Mouse (Mus musculus): ENCODE data around the gene Pygb. TPM values are rescaled to one million over a fixed set of nuclear protein-coding genes. Genes with fewer than 3 reads are reported as not detected.

Gene Pygb
- total RNA-seq, 2 experiments from 2014 or later = 126 to 127 TPM

- no peak for DNase-seq (ENCODE audit: extremely low spot score in 1 of 2, low spot score in 2 of 2)
- no peak overlapping the region for H3K27ac ChIP-seq
Measured at GRCm38 (mm10) chr2:150828654-150829053, 42.1 kb downstream of the Pygb start.

DNA sequence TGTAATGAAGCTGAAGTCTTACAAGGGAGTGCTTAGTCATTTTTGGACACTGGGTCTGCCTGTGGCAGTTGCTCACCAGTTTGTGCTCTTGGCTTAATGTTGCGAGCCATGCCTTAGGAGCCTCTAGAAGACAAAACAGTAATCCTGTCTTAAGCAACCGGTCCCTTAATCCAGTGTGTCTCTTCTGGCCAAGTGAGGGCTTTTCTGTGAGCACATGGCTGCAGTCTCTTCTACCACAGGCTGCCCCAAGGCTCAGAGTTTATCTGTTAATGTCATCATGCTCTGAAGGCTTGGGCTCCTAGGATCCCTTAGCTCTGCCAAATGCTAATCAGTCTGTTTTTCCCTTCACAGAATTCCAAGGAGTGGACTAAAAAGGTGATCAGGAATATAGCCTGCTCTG lies 43.5 kb downstream of the Pygb start:
- no peak for DNase-seq (ENCODE audit: extremely low spot score in 1 of 2, low spot score in 2 of 2)

More at GRCm38 (mm10) chr2:150828654-150829053, 42.1 kb downstream of the Pygb start:
- intact Hi-C loops (cut with DNase I) = no loop called here
- peak; percentile 22 for TF ChIP-seq CTCF (IDR thresholded peaks at IDR 0.05)
- no peak overlapping the region for H3K4me3 ChIP-seq

DNA sequence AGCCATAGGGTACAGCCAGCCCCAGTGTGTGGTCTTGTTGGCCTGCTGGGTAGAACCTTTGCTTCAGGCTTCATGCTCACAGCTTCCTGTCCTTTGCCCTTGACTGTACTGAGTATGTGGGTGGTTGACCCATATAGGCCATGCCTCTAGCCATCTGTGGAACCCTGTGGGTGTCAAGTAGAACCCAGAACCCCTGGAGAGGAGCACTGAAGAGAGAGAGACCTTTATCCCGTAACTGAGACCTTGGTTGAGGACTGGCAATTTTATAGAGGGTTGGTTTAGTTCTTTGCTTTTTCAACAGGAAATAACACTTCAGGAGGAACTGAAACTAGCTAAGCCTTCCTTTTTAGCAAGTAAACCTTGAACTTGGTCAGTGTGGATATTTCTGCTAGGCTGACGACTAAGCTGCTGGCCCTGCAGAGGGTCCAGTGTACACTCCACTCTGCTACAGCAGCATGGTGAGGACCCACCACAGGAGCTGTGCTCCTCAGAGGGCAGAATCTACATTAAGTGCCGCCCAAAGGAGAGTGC lies 44.4 kb downstream of the Pygb start:
- DNase-seq (ENCODE audit: extremely low spot score in 1 of 2, low spot score in 2 of 2) = no peak
- intact Hi-C loops (cut with DNase I) = no loop called here
- Histone ChIP-seq H3K4me3 (no peak overlapping the region), H3K27ac (peak overlapping the region; percentile 61)
- no peak for TF ChIP-seq CTCF (IDR thresholded peaks at IDR 0.05)

More for the DNA sequence above, 43.5 kb downstream of the Pygb start:
- no peak for TF ChIP-seq CTCF (IDR thresholded peaks at IDR 0.05)
- Histone ChIP-seq H3K27ac (peak overlapping the region; percentile 54; the same call in 1 of the 2 replicates), H3K4me3 (no peak overlapping the region)
- intact Hi-C loops (cut with DNase I) = no loop called here

DNA sequence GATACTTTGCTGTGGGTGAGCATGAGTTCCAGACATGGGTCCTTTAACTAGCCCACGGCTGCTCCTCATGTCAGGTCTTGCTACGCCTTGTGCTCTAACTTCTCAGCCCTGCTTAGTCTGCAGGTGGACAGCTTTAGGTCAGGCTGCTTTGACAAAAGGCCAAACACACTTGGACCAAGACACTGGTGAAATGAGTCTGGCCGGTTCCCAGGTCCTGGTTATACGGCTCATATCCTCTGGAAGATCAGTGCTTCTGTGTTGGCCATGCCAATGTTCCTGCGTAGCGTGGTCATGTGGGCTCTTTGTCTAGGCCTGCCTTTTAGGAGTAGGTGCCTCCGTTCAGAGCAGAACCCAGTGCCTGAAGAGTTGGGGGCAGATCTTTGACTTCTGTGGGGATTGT lies 45.5 kb downstream of the Pygb start:
- intact Hi-C loops (cut with DNase I) = no loop called here
- no peak for TF ChIP-seq CTCF (IDR thresholded peaks at IDR 0.05)
- DNase-seq (ENCODE audit: extremely low spot score in 1 of 2, low spot score in 2 of 2) = no peak
- H3K27ac ChIP-seq = no peak overlapping the region; the same call in 1 of the 2 replicates
- H3K4me3 ChIP-seq = no peak overlapping the region

GRCm38 (mm10) chr2:150834616-150835015 lies 48.1 kb downstream of the Pygb start:
- no peak for TF ChIP-seq CTCF (IDR thresholded peaks at IDR 0.05)
- H3K4me3 ChIP-seq = no peak overlapping the region
- no peak overlapping the region for H3K27ac ChIP-seq
- intact Hi-C loops (cut with DNase I) = no loop called here
- DNase-seq (ENCODE audit: extremely low spot score in 1 of 2, low spot score in 2 of 2) = no peak

- intact Hi-C loops (cut with DNase I) = no loop called here
- no peak overlapping the region for H3K27ac ChIP-seq
- no peak for DNase-seq (ENCODE audit: extremely low spot score in 1 of 2, low spot score in 2 of 2)
- H3K4me3 ChIP-seq = no peak overlapping the region
- no peak for TF ChIP-seq CTCF (IDR thresholded peaks at IDR 0.05)
Measured at GRCm38 (mm10) chr2:150835975-150836374, 49.4 kb downstream of the Pygb start.

DNA sequence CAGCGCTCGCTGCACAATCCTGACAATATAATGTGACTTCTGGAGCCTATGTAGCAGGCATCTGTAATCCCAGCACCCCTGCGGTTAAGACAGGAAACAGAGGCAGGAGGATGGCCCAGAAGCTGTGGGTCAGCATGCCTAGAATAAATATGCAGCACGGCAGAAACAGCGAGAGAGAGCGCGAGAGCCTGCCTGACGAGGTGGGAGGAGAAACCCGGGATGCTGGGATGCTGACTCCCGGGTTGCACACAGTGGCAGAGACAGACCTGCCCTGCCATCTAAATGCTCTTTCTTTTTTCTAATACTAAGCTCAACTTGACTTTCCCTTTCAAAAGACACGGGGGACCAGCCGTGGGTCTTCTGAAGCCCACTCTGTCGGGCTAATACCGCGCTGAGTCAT lies 50.4 kb downstream of the Pygb start:
- no peak for DNase-seq (ENCODE audit: extremely low spot score in 1 of 2, low spot score in 2 of 2)
- intact Hi-C loops (cut with DNase I) = no loop called here
- no peak for TF ChIP-seq CTCF (IDR thresholded peaks at IDR 0.05)
- Histone ChIP-seq H3K4me3 (no peak overlapping the region), H3K27ac (peak overlapping the region; percentile 47; the same call in 1 of the 2 replicates)

- TF ChIP-seq CTCF (IDR thresholded peaks at IDR 0.05) = no peak
- Histone ChIP-seq H3K4me3 (no peak overlapping the region), H3K27ac (peak overlapping the region; percentile 41)
- DNase-seq (ENCODE audit: extremely low spot score in 1 of 2, low spot score in 2 of 2) = no peak
- intact Hi-C loops (cut with DNase I) = no loop called here
Measured at GRCm38 (mm10) chr2:150837781-150838180, 51.2 kb downstream of the Pygb start.

GRCm38 (mm10) chr2:150839686-150840471 lies 53.3 kb downstream of the Pygb start:
- intact Hi-C loops (cut with DNase I) = loop anchor here (5.0 kb wide), 1 partner anchor 157 kb away; no protein-coding TSS in a partner anchor
- Histone ChIP-seq H3K4me3 (no peak overlapping the region), H3K27ac (peak overlapping the region; percentile 63)
- DNase-seq (ENCODE audit: extremely low spot score in 1 of 2, low spot score in 2 of 2) = peak in 1 of 2 experiments; percentile 44
- TF ChIP-seq CTCF (IDR thresholded peaks at IDR 0.05) = no peak

GRCm38 (mm10) chr2:150841109-150841508 lies 54.6 kb downstream of the Pygb start:
- Histone ChIP-seq H3K27ac (peak overlapping the region; percentile 63), H3K4me3 (no peak overlapping the region)
- intact Hi-C loops (cut with DNase I) = loop anchor here (5.0 kb wide), 1 partner anchor 156 kb away; no protein-coding TSS in a partner anchor
- TF ChIP-seq CTCF (IDR thresholded peaks at IDR 0.05) = no peak
- DNase-seq (ENCODE audit: extremely low spot score in 1 of 2, low spot score in 2 of 2) = peak in 1 of 2 experiments; percentile 4

DNA sequence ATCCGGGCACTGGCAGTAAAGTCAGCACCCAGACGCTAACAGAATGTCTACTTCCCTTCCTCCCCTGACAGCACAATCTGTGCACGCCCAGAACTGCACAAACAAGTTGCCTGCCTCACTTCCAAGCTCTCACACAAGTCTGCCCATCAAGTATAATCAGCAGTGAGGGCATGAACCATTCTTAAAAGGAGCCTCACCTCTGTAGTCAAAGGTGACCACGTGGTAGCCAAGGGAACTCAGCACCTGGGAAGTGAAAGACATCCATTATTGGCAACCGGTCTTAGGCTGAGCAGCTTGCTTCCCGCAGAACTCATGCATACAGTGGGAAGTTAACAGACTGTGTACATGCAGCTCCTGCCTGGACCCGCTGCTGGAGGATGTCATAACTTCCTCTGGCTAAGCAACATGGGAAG lies 55.5 kb downstream of the Pygb start:
- intact Hi-C loops (cut with DNase I) = loop anchor here (5.0 kb wide), 1 partner anchor 155 kb away; no protein-coding TSS in a partner anchor

DNA sequence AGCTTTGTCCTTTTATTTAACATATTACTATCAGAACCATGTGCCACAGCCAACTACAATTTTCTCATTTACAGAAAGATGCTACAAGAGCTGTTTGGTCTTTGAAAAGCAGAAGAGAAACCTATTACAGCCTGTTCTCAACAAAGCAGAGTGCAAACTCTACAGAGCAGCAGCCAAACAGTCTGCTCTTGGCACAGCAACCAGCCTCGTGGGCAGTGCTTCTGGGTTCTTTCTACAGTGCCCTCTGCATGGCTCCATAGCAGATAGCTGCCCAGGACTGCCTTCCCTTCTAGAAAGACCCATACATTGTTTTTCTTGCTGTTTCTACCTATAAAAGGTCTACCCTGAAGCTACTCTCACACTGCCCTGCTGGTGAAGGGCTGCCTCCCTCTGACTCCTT lies 58.3 kb downstream of the Pygb start:
- no peak for TF ChIP-seq CTCF (IDR thresholded peaks at IDR 0.05)
- H3K27ac ChIP-seq = peak overlapping the region; percentile 71
- H3K4me3 ChIP-seq = no peak overlapping the region
- intact Hi-C loops (cut with DNase I) = loop anchor here (2.0 to 5.0 kb wide), 2 partner anchors 60 to 153 kb away; partner anchors contain the start of genes Abhd12 and Gins1
- DNase-seq (ENCODE audit: extremely low spot score in 1 of 2, low spot score in 2 of 2) = peak in 1 of 2 experiments; percentile 41

More for the DNA sequence above, 55.5 kb downstream of the Pygb start:
- Histone ChIP-seq H3K27ac (peak overlapping the region; percentile 61), H3K4me3 (no peak overlapping the region)
- peak in 1 of 2 experiments; percentile 18 for DNase-seq (ENCODE audit: extremely low spot score in 1 of 2, low spot score in 2 of 2)
- TF ChIP-seq CTCF (IDR thresholded peaks at IDR 0.05) = no peak
